Comparison of ENCODE assay signal across 10 mouse cellular contexts in genomic region chr3:92106582-92106981, GRCm38 (mm10). TPM values are rescaled to one million over a fixed set of nuclear protein-coding genes. Genes with fewer than 3 reads are reported as not detected.
A peak's percentile ranks its signal among the peaks of the same experiment; 100 is the strongest.
DNase-seq lines count a peak whose midpoint lies in the region; ATAC-seq and TF ChIP-seq lines count a peak whose summit lies in the region.
"Had no signal": no experiment of that assay in that cellular context is flagged by ENCODE, and none has a peak within 500 bp of the region (broad histone marks: within the 10 kb centered on the region; RNA-seq: fewer than 3 reads in every experiment).

No protein-coding gene starts in this region.

- no peak overlapping the region for H3K9ac ChIP-seq in stomach, postnatal 0 days (ENCODE audit: low read length)
- H3K9ac ChIP-seq: embryonic facial prominence, embryonic 12.5 days; liver, embryonic 13.5 days; stomach, embryonic 15.5 days had no signal

- peak; percentile 79 for TF ChIP-seq CTCF in stomach, postnatal 0 days (IDR thresholded peaks at IDR 0.05; ENCODE audit: low read depth)

- WGBS in stomach, postnatal 0 days: 4% methylated on average over 6 of the region's 6 CpGs

- H3K27me3 ChIP-seq in stomach, postnatal 0 days (ENCODE audit: control insufficient read depth, insufficient read depth, low read length): no peaks in the 10 kb centered on the region
- H3K27me3 ChIP-seq: embryonic facial prominence, embryonic 12.5 days; liver, embryonic 13.5 days; stomach, embryonic 15.5 days had no signal

- H3K9me3 ChIP-seq in stomach, postnatal 0 days (ENCODE audit: control insufficient read depth, low read length): no peaks in the 10 kb centered on the region
- H3K9me3 ChIP-seq: embryonic facial prominence, embryonic 12.5 days; liver, embryonic 13.5 days; stomach, embryonic 15.5 days had no signal

- no peak overlapping the region for H3K4me3 ChIP-seq in stomach, postnatal 0 days (ENCODE audit: low read depth, low read length)
- H3K4me3 ChIP-seq: embryonic facial prominence, embryonic 12.5 days; liver, embryonic 13.5 days; stomach, embryonic 15.5 days had no signal

- no peak for TF ChIP-seq EP300 in stomach, postnatal 0 days (optimal IDR thresholded peaks at IDR 0.05)

- no peaks in the 10 kb centered on the region for H3K36me3 ChIP-seq in stomach, postnatal 0 days (ENCODE audit: control insufficient read depth, insufficient read depth, low read length)
- H3K36me3 ChIP-seq: embryonic facial prominence, embryonic 12.5 days; liver, embryonic 13.5 days; stomach, embryonic 15.5 days had no signal

- no peak overlapping the region for H3K27ac ChIP-seq in stomach, postnatal 0 days (replicated peaks)
- H3K27ac ChIP-seq: embryonic facial prominence, embryonic 12.5 days; liver, embryonic 13.5 days; stomach, embryonic 15.5 days had no signal

- H3K4me1 ChIP-seq in stomach, postnatal 0 days (replicated peaks; ENCODE audit: control insufficient read depth, insufficient read depth): no peaks in the 10 kb centered on the region
- H3K4me1 ChIP-seq: embryonic facial prominence, embryonic 12.5 days; liver, embryonic 13.5 days; stomach, embryonic 15.5 days had no signal

- DNase-seq in A20 (ENCODE audit: low read depth, low spot score) (peak; percentile 37), ES-CJ7 (ENCODE audit: low read depth, low spot score) (peak; percentile 63)
- DNase-seq in kidney, adult 9 months: peak; percentile 44
- peak; percentile 4 for DNase-seq in lung, postnatal 25 days (ENCODE audit: low spot score)
- DNase-seq in stomach, postnatal 0 days (ENCODE audit: low spot score): peak; percentile 39
- no peak for DNase-seq in cerebellum, adult 11 months
- DNase-seq: liver, embryonic 13.5 days had no signal

- H3K4me2 ChIP-seq in stomach, postnatal 0 days (replicated peaks; ENCODE audit: low read depth): no peak overlapping the region
- H3K4me2 ChIP-seq: embryonic facial prominence, embryonic 12.5 days; liver, embryonic 13.5 days; stomach, embryonic 15.5 days had no signal

- ATAC-seq in frontal cortex, adult (ENCODE audit: low TSS enrichment): peak; percentile 86
- no peak for ATAC-seq in stomach, postnatal 0 days (ENCODE audit: low FRiP score, low TSS enrichment)

RNA-seq across cellular contexts. Expression of gene Prr9, which starts 17.2 kb away (rescaled TPM):
- 2.3 and 2.9 TPM in 2 replicates for polyA plus RNA-seq in stomach, postnatal 0 days (2015; fragmentation: Nextera tagmentation; extraction: Ambion mirVana)
- polyA plus RNA-seq: embryonic facial prominence, embryonic 12.5 days; liver, embryonic 13.5 days; stomach, embryonic 15.5 days had no signal

RNA-seq across cellular contexts. Expression of gene Lor, which starts 23.6 kb away (rescaled TPM):
- polyA plus RNA-seq in stomach, postnatal 0 days (2015; fragmentation: Nextera tagmentation; extraction: Ambion mirVana): 1,111 and 1,600 TPM in 2 replicates

RNA-seq across cellular contexts. Expression of gene Lelp1, which starts 36.0 kb away (rescaled TPM):
- not detected in 2 replicates for polyA plus RNA-seq in stomach, postnatal 0 days (2015; fragmentation: Nextera tagmentation; extraction: Ambion mirVana)
- polyA plus RNA-seq: embryonic facial prominence, embryonic 12.5 days; liver, embryonic 13.5 days; stomach, embryonic 15.5 days had no signal
